Mouse (Mus musculus): ENCODE data around the gene Osbpl11.

The Osbpl11 gene

GRCm38 (mm10) chr16:33242046-33242445 lies 57.2 kb downstream of the Osbpl11 start:
- no peak for DNase-seq (ENCODE audit: extremely low spot score)

GRCm38 (mm10) chr16:33244136-33244691 lies 59.3 kb downstream of the Osbpl11 start:
- no peak for DNase-seq (ENCODE audit: extremely low spot score)

DNA sequence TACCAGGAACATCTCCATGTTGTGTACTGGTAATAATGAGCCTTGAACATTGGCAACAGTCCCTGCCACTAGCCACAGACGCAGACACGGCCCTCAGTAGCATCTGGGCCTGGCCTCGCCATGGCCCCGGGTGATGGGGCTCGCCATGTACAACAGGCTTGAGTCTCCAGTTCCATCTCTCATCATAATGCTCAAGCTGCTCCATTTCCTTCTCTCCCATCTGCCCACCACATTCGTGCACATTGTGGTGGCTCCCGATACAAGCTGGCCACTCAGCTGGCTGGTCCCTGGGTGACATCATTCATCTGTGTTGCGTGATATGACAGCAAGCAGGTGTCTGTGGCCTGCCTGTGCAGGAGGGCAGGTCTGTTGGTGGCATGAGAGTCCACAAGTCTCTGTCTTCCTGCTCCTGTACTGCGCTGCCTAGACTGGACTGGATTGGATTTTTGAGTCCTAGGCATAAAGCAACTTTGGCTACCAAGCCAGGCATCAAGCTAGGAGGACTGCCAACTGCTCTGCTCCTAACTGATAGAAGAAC lies 60.1 kb downstream of the Osbpl11 start:
- no peak for DNase-seq (ENCODE audit: extremely low spot score)

- no peak for DNase-seq (ENCODE audit: extremely low spot score)
Measured at GRCm38 (mm10) chr16:33246526-33246925, 61.7 kb downstream of the Osbpl11 start.

DNA sequence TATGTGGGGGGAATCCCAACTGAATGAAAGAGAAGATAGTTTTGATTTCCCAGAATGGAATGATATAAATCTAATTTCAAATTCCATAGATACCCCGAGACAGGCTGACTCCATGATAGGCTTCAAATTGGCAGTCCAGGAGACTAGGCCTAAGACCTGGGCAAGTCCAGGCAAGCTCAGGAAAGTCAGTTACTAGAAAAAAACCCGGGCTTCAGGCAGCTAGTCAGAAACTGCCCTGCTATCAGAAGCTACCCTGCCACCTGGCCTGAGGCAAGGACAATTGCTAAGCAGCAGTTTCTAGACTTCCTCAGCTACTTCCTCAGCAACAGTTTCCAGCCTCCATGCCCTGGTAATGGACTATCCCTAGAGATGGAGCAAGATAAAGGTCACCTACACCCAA lies 62.1 kb downstream of the Osbpl11 start:
- DNase-seq (ENCODE audit: extremely low spot score) = no peak

- DNase-seq (ENCODE audit: extremely low spot score) = no peak
Measured at GRCm38 (mm10) chr16:33250651-33251120, 65.8 kb downstream of the Osbpl11 start.

GRCm38 (mm10) chr16:33251194-33252051 lies 66.6 kb downstream of the Osbpl11 start, which contains the start of gene Snx4:
Gene Snx4, plus strand, starts transcription at chr16:33251442.
- DNase-seq (ENCODE audit: extremely low spot score) = peak; percentile 93

- no peak for DNase-seq (ENCODE audit: extremely low spot score)
Measured at GRCm38 (mm10) chr16:33255601-33256000, 70.7 kb downstream of the Osbpl11 start.

- DNase-seq (ENCODE audit: extremely low spot score) = no peak
Measured at GRCm38 (mm10) chr16:33258530-33258929, 73.7 kb downstream of the Osbpl11 start.

DNA sequence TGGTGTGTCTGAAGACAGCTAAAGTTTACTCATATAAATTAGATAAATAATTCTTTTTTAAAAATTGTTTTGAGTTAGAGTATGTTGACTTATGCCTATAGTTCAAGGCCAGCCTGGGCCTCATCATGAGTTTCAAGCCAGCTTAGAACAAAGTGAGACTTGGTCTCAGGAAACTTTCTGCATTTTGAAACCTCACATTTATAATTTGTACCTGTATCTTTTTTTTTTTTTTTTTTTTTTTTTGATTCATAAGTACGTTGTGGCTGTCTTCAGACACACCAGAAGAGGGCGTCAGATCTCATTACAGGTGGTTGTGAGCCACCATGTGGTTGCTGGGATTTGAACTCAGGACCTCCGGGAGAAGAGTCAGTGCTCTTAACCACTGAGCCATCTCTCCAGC lies 75.0 kb downstream of the Osbpl11 start:
- no peak for DNase-seq (ENCODE audit: extremely low spot score)

DNA sequence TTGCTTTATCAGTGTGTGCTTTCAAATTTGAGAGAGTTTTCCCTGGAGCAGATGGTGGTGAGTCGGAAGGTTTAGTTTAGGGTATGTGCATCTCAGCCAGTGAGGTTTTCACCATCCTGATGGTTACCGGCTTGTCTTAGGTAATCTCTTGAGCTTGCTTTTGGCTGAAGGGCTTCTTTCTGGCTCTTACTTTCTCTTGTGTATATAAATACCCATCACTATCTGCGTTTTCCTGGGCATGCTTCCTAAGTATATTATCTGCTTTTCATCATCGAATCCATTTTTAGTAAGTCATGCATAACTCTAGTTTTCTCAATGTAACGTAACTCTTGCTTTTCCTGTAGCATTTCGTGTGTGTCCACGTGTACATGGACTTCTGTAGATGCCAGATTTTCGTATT lies 76.0 kb downstream of the Osbpl11 start:
- DNase-seq (ENCODE audit: extremely low spot score) = no peak

DNA sequence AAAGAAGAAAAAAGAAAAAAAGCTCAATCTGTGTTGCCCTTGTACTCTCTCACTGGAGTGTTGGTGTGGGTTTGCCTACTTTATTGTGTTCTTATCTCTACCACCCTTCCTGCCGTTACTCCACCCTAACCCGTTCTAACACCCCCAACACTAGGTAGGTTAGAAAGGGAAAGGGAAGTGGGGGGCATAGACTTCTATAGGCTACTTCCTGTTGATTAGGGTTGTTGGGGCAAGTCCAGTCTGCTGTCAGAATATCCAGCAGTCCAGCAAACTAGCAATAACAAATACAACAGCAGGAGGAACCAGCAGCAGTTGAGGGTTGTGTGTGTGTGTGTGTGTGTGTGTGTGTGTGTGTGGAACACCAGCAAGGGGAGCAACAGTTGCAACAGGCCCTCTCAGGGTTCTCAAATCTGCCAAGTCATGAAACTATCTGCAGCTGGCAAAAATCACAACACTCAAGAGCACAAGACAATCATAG lies 76.8 kb downstream of the Osbpl11 start:
- DNase-seq (ENCODE audit: extremely low spot score) = no peak

GRCm38 (mm10) chr16:33262096-33262495 lies 77.2 kb downstream of the Osbpl11 start:
- DNase-seq (ENCODE audit: extremely low spot score) = no peak

DNA sequence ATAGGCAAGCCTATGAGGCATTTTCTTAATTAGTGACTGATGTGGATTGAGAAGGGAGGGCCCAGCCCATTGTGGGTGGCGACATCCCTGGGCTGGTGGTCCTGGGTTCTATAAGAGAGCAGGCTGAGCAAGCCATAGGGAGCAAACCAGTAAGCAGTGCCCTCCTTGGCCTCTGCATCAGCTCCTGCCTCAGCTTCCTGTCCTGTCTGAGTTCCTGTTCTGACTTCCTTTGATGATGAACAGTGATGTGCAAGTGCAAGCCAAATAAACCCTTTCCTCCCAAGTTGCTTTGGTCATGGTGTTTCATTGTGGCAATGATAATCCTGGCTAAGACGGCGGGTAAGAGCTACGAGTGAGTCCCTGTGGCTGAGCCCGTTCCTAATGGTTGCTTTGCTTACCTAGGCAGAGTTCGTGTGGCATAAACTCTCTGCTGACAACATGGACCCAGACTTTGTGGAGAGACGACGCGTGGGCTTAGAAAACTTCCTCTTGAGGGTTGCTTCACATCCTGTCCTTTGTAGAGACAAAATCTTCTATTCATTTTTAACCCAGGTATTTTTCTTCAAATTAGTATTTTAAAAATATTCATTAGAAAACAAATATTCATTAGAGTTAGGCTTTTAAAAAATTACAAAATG lies 82.9 kb downstream of the Osbpl11 start:
- DNase-seq (ENCODE audit: extremely low spot score) = no peak

DNA sequence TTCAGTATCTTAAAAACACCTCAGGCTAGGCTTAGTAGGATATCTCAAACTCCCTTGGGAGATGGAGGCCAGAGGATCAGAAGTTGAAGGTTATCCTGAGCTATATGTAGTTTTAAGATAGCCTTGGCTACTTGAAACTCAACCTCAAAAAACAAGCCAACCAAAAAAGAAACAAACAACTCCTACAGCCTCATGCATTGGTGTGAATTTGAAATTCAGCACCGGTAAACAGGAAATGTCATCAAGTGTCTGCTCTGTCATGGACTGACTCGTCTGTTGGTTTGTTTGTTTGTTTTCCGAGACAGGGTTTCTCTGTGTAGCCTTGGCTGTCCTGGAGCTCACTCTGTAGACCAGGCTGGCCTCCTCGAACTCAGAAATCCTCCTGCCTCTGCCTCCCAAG lies 87.0 kb downstream of the Osbpl11 start:
- no peak for DNase-seq (ENCODE audit: extremely low spot score)

- DNase-seq (ENCODE audit: extremely low spot score) = no peak
Measured at GRCm38 (mm10) chr16:33283079-33283478, 98.2 kb downstream of the Osbpl11 start.

DNA sequence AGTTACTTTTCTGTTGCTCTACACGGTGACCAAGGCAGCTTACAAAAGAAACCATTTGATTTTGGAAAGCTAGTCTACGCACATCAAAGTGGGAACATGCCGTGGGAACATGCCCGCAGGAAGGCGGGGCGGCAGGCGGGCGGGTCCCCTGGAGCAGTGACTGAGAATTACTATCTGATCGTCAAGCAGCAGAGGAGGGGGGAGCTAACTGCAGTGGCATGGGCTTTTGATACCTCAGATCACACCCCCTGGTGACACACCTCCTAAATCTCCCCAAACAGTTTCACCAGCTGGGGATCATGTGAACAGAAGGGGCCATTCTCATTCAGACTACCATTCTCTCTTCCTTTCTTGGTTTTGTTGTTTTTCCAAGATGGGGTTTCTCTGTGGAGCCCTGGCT lies 103.7 kb downstream of the Osbpl11 start:
- no peak for DNase-seq (ENCODE audit: extremely low spot score)

GRCm38 (mm10) chr16:33289981-33290380 lies 105.1 kb downstream of the Osbpl11 start:
- DNase-seq (ENCODE audit: extremely low spot score) = no peak

DNA sequence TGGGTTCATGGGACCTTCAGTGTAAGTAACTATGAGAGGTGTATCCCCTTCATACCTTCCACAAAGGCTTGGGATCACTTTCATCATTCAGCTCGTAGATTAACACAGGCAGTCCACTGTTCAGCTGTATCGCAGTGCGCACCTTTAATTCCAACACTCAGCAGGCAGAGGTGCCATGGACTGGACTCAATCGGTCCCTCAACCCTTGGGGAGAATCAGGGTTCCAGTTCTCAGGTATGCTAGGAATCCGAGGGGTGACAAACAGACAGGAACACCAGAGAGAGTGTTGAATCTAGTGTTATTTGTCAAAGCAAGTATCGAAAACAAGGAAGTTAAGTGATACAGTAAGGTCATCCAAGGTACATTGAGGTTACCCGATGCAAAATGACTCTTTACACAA lies 107.4 kb downstream of the Osbpl11 start:
- DNase-seq (ENCODE audit: extremely low spot score) = no peak
